Mouse (Mus musculus): ENCODE results near the gene Ptcd1.

DNA sequence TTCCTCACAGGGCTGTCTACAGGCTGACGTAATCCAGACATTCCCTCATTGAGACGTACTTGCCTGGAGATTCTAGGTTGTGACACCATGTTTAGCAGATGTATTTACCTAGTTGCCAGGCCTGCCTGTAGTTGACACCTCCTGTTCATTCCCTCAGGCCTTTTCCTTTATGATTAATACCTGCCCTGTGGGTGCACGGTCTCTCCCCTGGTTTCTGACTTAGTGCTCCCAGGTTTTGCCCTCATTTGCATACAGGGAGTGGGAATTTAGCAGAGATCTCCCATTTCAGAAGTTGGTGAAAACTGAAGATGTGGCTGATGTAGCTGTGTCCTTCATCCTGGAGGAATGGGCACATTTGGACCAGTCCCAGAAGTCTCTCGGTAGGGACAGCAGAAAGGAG is 45.3 kb upstream of the Ptcd1 start:
- no peak for TF ChIP-seq CTCF (conservative IDR thresholded peaks at IDR 0.05; ENCODE audit: insufficient read depth, insufficient read length, low read depth, low read length)
- no peak for TF ChIP-seq POLR2A (IDR thresholded peaks at IDR 0.05; ENCODE audit: low read depth, low read length)

Data from kidney, adult 2 months (tissue).